Mouse (Mus musculus) E14TG2a.4 (cell line): ENCODE measurements around the gene Wbp2.

Source experiments
- CTCF ChIP-seq: conservative IDR thresholded peaks from 2 replicates; pipeline ENCODE4 v1.5.1; 2014; ENCODE audit warnings: low read length
- NANOG ChIP-seq: IDR thresholded peaks from 2 replicates; pipeline ENCODE4 v1.6.1; 2014; ENCODE audit warnings: borderline replicate concordance, low read length, mixed read lengths
- POU5F1 ChIP-seq: IDR thresholded peaks from 2 replicates; pipeline ENCODE4 v1.6.1; 2014; ENCODE audit warnings: low read length, borderline replicate concordance

DNA sequence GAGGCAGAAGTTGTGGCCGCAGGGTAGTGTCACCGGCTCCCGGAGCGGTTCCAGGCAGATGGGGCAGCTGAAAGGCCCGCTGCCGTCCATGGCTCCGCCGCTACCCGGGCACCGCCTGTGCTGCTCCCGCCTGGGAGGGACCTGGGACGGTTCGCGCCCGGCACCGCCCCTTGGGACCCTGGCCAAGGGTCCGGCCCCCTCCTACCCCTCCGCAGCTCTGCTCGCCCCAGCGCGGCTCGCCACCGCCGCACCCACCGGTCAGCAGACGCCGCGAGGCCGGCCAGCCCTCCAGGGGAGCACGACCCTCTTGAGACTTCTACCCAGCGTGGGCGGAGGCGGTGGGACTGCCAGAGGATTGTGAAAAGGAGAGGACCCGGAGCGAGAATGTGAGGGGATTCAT lies 23.3 kb upstream of the Wbp2 start:
- no peak for TF ChIP-seq CTCF
- no peak for TF ChIP-seq NANOG
- TF ChIP-seq POU5F1, result no peak
